Mouse (Mus musculus): ENCODE measurements at regions not wholly inside any gene's neighbourhood (a gene's known extent, or its start where the extent isn't known, plus 50 kb on each side); places are given as distances from the start of the nearest gene placed in this dataset.

DNA sequence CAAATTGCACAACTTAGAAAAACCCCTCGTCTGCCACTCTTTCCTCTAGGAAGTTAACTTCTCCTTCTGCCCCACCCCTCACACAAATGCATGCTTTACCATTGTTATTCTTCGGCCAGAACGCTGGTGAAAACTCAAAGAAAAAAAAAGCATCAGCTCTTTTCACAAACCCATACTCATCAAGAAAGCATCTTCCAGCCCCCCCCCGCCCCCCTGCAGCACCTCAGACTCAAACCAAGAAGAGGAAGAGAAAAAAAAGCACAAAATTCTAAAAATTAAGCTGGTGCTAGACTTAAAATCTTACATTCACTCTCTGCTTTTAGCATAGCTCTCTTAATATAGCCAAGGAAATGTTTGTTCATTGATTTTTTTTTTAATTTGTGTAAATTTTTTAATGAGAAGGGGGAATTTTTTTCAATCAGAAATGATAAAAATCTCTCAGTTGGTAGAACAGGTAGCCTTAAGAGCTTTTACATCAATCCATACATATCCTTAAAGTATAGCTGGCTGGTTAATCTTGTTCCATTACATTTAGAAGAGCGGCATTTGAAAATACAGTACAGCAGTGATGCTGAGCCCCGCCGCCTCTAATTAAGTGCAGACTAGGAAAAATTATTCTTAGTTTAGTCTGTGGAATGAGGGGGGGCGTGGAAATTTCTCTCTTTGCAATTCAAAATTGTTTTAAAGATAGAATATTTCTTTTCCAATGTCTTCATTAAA lies 76.0 kb upstream of the 1700066M21Rik start:
- Histone ChIP-seq H3K27ac (no peak overlapping the region), H3K4me2 (no peak overlapping the region), H3K4me3 (no peak overlapping the region), H3K27me3 (replicated peaks) (no peaks in the 10 kb centered on the region), H3K9ac (no peak overlapping the region), H3K36me3 (replicated peaks) (no peaks in the 10 kb centered on the region), H3K9me3 (no peaks in the 10 kb centered on the region), H3K4me1 (no peaks in the 10 kb centered on the region)
- no peak for ATAC-seq (replicated peaks)
- 65% methylated on average over 8 of the region's 8 CpGs for WGBS

DNA sequence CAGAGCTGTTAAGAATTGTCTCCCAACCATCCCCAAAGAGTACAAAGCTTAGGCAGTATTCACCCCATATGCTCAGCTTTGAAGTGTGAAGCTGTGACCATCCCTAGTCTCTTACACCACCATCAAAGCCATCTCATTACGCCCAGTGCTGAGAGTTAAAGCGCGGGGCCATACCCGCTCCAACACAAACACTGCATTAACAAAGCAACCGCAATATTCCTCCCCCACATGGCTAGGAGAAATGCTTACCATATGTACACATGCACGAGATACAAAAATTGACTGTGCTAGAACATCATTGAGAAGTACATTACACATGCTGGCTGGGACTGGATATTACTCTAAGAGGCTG lies 75.5 kb upstream of the 1700066M21Rik start:
- no peaks in the 10 kb centered on the region for H3K4me1 ChIP-seq
- no peak for ATAC-seq (replicated peaks)
- no peak overlapping the region for H3K27ac ChIP-seq
- H3K4me2 ChIP-seq = no peak overlapping the region
- no peak overlapping the region for H3K9ac ChIP-seq
- H3K36me3 ChIP-seq (replicated peaks) = no peaks in the 10 kb centered on the region
- no peaks in the 10 kb centered on the region for H3K9me3 ChIP-seq
- H3K27me3 ChIP-seq (replicated peaks) = no peaks in the 10 kb centered on the region
- 84% methylated on average over 6 of the region's 6 CpGs for WGBS
- H3K4me3 ChIP-seq = no peak overlapping the region

GRCm38 (mm10) chr1:57304757-57305156 lies 72.7 kb upstream of the 1700066M21Rik start:
- Histone ChIP-seq H3K9ac (no peak overlapping the region), H3K27ac (no peak overlapping the region), H3K27me3 (replicated peaks) (no peaks in the 10 kb centered on the region), H3K4me3 (no peak overlapping the region), H3K9me3 (no peaks in the 10 kb centered on the region), H3K36me3 (replicated peaks) (no peaks in the 10 kb centered on the region), H3K4me1 (no peaks in the 10 kb centered on the region), H3K4me2 (no peak overlapping the region)
- 83% methylated on average over 2 of the region's 2 CpGs for WGBS
- ATAC-seq (replicated peaks) = no peak

DNA sequence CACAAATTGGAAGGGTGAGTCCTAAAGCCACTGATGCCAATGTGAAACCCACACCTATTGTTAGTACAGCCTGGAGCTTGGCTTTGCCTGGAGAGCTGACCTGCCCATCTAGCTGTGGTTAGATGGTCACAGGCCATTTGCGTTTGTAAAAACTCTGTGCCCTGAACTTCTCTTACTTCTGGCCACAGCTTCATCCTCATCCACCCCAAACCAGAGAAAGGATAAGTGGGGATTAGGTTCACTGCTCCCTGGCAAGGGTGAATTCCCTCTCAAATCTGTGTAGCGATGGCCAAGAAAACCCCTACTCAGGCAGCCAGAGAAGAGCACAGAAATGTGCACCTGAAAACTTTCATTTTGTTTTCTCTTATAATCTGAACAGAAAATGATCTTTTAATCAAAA lies 54.9 kb upstream of the 1700066M21Rik start:
- no peak overlapping the region for H3K4me3 ChIP-seq
- H3K27me3 ChIP-seq (replicated peaks) = no peaks in the 10 kb centered on the region
- no peak overlapping the region for H3K27ac ChIP-seq
- WGBS = 80% methylated on average over 2 of the region's 2 CpGs
- no peaks in the 10 kb centered on the region for H3K9me3 ChIP-seq
- no peak overlapping the region for H3K4me2 ChIP-seq
- no peak for ATAC-seq (replicated peaks)
- H3K36me3 ChIP-seq (replicated peaks) = no peaks in the 10 kb centered on the region
- H3K9ac ChIP-seq = no peak overlapping the region
- H3K4me1 ChIP-seq = no peaks in the 10 kb centered on the region

GRCm38 (mm10) chr1:57323118-57323517 lies 54.3 kb upstream of the 1700066M21Rik start:
- no peak overlapping the region for H3K4me3 ChIP-seq
- H3K36me3 ChIP-seq (replicated peaks) = no peaks in the 10 kb centered on the region
- H3K27me3 ChIP-seq (replicated peaks) = no peaks in the 10 kb centered on the region
- 84% methylated on average over 2 of the region's 2 CpGs for WGBS
- no peak for ATAC-seq (replicated peaks)
- H3K9me3 ChIP-seq = no peaks in the 10 kb centered on the region
- H3K4me2 ChIP-seq = no peak overlapping the region
- no peak overlapping the region for H3K9ac ChIP-seq
- no peak overlapping the region for H3K27ac ChIP-seq
- H3K4me1 ChIP-seq = no peaks in the 10 kb centered on the region

DNA sequence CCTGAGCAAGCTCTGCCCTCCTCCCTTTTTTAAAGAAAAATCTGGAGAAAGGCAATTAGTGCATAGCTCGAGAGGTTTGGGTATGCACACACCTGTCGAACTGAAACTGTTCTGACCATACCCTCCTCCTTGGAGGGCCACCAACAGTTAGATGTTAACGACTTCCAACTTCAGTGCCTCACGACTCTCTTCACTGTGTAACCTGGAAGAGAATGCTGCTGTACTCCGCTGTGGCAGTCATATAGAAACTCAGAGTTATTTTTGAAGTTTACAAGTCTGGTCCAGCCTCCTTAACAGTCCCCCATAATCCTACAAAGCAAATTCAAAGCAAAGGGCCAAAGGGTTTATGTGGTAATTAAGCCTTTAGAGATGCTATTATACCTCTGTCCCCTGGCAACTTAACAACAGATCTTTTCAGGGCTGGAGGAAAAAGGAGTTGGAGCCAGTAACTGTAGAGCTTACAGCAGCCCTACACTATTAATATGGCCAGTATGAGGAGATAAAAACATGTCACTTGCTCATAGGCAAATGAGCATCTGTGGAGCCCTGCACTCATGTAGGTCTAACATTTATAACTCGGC lies 51.7 kb upstream of the 1700066M21Rik start:
- Histone ChIP-seq H3K9ac (no peak overlapping the region), H3K4me2 (no peak overlapping the region), H3K4me1 (no peaks in the 10 kb centered on the region), H3K36me3 (replicated peaks) (no peaks in the 10 kb centered on the region), H3K27ac (no peak overlapping the region), H3K9me3 (no peaks in the 10 kb centered on the region), H3K27me3 (replicated peaks) (no peaks in the 10 kb centered on the region), H3K4me3 (no peak overlapping the region)
- ATAC-seq (replicated peaks) = no peak
- WGBS = 62% methylated on average over 6 of the region's 6 CpGs

All from midbrain, embryonic 15.5 days (tissue).